Mouse (Mus musculus) liver, adult (tissue): ENCODE measurements around the gene Padi4.

ENCODE experiments used
- GATA4 ChIP-seq: IDR thresholded peaks from 2 replicates; pipeline ENCODE4 v1.6.1; 2014; ENCODE audit warnings: mild to moderate bottlenecking, low read length; ENCODE audit not compliant: insufficient replicate concordance

The Padi4 gene

DNA sequence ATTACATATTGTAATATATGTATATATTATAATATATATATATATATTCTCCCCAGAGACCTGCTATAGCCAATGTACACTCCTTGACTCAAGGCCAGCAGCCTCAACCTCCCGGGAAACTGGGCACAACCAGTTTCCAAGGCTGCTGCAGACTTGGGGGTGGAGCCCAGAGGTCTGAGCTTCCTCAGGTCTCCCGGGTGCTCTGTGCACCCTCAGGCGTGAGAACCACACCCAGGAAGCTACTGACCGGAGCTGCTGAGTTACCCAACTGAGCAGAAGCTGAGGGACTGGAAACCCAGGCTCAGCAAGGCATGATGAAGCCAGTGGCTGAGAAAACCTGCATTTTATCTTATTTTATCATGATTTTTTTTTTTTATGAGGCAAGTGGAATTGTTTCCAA lies 2.9 kb downstream of the Padi4 start:
- no peak for TF ChIP-seq GATA4

DNA sequence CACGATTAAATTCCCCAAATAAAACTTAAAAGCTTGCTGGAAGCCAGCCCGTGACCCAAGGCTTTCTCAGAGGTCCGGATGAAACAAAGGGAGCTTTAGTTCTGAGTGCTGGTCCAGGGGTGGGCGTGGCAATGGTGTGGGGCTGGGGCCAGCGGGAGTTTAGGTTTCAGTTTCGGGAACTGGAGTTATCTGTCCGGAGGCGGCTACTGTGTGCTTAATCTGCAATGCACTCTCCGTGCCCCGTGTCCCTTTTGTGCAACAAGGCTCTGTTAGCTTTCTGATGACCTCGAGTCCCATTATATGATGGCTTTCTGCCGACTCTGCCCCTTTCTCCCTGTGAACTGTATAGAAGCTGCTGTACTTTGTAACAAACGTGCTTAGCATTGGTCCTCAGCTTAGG lies 3.6 kb downstream of the Padi4 start:
- TF ChIP-seq GATA4, result peak; percentile 98

DNA sequence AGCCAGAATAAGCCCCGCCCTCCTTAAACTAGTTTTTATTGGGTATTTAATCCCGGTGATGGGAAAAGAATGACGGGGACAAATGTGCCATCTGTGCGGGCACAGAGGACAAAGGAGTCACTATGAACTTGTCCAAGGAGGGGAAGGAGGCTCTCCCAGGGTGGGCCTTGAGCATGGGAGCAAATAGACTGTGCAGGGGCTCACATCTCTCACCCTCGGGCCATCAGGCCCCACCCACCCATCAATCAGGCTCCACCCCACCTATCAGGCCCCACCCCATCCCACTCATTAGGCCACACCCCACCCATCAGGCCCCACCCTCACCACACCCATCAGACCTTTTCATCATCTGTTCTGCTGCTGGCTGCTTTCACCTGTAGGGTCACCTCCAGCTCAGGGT lies 5.1 kb downstream of the Padi4 start:
- no peak for TF ChIP-seq GATA4

DNA sequence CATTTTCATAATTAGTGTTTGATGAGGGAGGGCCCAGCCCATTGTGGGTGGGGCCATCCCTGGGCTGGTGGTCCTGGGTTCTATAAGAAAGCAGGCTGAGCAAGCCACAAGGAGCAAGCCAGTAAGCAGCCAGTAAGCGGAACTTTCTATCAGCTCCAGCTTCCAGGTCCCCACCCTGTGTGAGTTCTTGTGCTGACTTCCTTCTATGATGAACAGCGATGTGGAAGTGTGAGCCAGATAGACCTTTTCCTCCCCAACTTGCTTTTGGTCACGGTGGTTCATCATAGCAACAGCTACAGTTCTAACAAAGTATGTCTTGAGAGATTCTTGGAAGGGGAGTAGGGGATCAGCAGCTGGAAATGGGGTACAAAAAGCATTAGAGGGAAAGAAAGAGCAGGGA lies 8.1 kb downstream of the Padi4 start:
- TF ChIP-seq GATA4, result peak; percentile 79; the same call in 1 of the 2 replicates

DNA sequence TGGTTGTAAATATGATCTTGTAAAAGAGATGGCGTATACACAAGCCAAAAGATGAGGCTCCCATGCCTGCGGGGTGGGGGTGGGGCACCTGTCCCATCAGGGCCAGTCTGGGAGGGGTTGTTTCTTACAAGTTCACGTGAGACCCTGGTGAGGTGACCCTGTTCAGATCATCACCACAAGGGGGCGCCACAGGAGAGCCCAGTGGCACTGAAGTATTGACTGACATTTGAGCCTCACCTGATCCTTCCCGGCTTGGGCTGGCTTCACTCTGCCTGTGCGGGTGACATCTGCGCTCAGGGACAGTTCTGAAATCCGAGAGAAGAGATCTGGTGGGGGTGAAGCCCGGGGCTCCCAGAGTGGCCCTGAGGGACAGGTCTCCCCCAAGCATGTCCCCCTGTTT lies 10.9 kb downstream of the Padi4 start:
- no peak for TF ChIP-seq GATA4

DNA sequence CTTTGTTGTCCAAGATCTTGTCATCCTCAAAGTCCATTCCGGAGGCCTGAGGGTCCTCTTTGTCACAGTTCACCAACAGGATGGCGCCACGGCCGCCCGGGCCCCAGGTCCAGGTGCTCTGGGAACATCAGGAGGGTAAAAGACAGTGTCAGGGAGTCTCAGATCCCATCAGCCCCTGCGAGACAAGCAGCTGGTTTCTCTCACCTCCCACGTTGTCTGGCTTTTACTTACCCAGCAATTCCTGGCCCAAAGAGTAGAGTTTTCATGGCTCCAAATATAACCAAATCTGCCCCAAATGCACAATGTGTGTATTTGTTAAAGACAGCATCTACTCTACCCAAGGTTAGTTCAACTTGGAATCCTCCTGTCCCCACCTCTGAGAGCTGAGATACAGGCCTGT lies 12.4 kb downstream of the Padi4 start:
- no peak for TF ChIP-seq GATA4

DNA sequence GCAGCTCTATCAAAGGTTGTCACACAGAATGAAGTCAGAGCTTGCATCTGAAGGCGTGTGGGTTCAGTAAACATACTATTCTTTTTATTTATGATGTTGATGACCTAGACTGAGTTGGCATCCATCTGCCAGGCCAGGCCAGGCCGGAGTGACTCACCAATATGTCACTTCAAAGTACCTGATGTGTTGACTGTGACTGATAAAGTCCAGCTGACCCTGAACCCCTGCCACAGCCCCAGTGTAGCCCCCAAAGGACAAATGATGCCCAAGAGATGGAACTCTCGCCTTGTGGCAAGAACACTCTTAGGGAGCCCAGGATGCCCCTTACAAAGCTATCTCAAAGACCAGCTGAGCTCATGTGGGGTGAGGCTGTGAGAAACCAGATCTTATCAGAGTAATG lies 18.2 kb downstream of the Padi4 start:
- TF ChIP-seq GATA4, result no peak

DNA sequence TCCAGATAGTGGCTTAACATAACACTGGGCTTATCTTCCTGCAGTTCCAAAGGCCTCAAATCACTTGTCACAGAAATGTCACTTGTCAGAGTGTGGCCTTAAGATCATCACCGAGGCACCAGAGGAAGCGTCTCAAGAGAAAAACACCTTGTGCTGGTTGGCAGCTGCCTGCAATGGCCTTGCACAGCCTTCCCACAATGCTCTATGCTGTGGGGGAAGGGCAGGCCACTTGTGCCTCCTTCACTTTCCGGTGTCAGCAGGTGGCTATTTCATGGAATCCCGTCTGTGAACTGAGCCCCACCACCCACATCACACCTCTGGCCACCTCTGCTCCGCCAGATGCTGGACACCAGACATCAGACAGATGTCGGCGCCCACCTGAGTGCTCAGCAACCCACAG lies 20.7 kb downstream of the Padi4 start:
- no peak for TF ChIP-seq GATA4

DNA sequence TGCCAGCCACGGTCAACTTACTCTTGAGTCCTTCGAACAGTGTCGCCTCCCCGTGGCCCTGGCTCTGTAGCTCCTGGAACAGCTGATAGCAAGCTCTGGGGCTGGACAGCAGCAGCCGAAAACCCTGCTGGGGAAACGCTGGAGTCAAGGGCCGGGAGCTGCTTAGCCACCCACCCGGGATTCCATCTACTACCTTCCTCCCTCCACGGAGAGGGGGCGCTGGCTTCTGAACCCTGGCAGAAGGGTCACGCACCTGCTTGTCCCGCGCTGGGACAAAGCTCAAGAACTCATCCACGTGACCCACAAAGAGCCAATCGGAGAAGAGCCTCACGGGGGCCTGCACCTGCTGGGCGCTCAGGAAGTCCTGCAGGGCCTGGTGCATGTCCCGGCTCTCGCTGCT lies 23.7 kb downstream of the Padi4 start:
- TF ChIP-seq GATA4, result no peak

DNA sequence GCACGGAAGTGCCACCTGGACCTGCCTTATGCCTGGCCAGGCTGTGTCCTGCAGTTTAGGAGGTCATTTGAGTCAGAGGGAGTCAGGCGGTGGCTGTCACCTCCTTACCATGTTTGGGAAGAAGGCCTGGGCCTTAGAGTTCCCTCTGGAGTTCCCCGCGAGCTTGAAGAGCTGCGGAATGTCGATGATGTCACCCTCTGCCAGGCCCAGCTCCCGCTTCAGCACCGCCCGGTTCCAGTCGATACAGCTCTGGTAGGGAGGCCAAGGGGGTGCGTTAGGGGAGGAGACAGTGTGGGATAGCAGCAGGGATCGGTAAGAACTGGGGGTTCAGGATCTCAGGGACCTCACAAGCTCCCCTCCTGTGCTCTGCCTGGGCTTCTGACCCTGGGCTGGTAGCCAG lies 26.1 kb downstream of the Padi4 start:
- no peak for TF ChIP-seq GATA4

DNA sequence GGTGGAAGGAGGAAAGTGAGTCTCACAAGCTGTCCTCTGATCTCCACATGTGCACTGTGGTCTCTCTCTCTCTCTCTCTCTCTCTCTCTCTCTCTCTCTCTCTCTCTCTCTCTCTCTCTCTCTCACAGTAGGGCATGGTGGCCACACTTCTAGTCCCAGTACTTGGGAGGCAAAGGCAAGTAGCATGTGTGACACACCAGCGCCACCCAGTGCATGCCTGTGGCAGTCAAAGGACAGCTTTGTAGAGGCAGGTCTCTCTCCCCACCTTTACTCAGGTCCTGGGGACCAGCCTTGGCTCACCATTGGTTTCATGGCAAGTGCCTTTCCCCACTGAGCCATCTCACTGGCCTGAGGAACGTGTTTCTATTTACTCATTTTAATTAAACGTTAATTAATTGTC lies 29.4 kb downstream of the Padi4 start:
- no peak for TF ChIP-seq GATA4

DNA sequence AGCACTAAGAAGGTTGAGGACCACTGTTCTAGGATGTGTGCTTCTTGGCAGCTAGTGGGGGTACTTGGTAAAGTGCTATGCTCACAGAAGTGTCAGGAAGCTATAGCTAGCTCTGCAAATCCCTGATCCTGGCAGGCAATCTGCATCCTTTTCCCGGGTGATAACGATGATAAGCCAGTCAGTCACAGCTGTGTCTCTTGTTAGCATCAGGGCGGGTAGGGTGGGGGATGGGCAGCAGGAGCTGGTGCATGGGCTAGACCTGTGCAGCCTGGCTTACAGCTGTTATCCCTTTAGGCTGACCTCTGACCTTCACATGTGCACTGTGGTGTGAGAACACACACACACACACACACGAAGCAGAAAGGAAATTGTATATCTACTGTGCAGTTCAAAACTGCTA lies 30.9 kb downstream of the Padi4 start:
- TF ChIP-seq GATA4, result peak; percentile 29; the same call in 1 of the 2 replicates

DNA sequence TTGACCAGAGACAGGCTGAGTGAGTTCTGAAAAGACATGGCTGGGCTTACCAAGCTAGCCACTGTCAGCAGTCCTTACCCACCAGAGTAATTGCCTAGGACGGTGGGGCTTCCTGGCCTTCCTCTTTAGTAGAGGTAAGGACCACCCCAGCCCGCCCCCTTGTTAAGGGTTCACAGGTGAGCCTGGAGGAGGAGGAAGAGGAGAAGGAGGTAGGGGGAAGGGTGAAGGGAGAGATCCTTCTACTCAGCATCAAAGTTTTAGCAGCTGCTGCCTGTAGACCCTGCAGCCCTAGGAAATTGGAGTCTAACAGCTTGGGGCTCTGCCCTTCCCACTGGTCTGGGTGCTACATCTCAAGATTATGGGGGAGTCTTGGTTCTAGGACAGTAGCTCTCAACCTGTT lies 31.5 kb downstream of the Padi4 start, which contains the start of gene Padi6:
TSS of gene Padi6 (minus strand) at position 101 of the 400 bp plus-strand sequence.
- TF ChIP-seq GATA4, result no peak

DNA sequence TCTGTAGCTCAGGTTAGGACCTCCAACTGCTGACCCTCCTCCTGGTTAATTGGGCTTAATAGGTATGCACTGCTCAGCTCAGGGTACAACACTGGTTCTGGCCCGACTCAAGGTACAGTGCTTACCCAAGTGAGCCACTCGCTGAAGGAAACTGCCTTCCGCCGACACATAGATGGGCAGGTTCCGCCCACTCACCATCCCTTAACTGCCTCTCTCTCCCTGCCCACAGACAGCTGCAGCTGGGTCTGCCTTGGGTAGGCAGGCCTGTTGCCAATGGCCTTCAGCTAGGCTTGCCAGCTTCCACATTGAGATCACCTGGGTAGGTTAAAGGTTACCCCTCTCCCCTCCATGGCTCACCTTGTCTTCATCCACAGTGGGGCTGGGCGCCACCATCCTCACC lies 32.6 kb downstream of the Padi4 start:
- no peak for TF ChIP-seq GATA4

DNA sequence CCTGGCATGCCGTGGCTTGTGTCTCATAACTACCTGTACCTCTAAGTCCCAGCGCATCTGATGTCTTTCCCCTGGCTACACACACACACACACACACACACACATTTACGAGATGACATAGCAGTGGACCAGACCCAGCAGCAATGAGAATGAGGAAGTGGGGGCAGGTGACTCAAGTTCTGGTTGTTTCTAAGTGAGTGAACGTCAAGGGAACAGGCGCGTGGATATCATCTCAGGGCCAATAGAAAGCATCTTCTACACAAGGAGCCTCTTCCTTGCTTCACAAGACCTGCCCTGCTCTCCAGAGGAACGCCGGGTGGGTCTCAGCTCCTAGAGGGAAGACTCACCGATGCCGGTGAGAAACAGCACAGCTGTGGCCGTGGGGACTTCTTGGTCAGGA lies 33.4 kb downstream of the Padi4 start:
- no peak for TF ChIP-seq GATA4

DNA sequence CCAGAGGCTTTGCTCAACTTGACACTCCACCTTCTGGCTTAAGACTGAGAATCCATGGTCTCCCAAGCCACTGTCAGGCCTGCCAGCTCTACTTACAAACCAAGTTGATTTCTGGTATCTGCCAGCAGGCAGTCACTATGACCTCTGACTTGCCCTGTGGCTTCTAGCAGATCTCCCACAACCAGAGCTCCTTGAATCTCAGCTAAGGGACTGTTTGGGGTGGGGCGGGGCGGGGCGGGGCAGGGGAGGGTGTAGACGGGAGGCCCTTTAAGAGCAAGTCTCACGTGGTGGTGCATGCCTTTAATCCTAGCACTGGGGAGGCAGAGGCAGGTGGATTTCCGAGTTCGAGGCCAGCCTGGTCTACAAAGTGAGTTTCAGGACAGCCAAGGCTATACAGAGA lies 41.2 kb downstream of the Padi4 start:
- TF ChIP-seq GATA4, result no peak

DNA sequence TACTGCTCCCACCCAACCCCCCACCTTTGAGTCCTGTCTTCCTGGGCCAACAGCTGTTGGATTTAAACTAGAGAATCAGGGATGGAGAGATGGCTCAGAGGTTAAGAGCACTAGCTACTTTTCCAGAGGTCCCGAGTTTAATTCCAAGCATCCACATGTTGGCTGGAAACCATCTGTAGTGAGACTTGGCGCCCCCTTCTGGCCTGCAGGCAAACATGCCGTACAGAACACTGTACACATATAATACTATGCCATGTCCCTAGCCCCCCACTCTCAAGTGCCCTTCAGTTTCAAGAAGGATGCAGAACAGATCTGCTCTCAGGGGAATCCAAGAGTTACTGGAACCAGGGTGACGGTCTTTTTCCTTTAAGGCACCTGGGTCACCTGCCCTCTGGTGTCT lies 42.4 kb downstream of the Padi4 start:
- TF ChIP-seq GATA4, result no peak

DNA sequence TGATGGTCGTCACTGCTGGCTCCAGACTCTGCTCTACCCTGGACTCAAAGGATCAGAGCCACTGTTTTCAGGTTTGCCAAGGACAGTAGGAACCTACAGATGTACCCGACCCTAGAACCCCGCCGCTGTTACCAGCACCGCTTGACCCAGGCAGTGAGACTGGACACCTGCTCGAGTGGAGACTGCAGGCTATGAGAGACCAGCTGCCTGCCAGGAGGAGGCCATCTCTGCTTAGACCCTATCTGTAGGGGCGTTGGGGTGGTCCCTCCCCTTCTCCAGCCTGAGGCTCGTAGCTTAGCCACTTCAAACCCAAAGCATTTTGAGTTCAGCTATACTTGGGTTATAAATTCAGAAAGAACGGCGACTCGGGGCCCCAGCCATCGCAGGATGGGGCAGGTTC lies 47.1 kb downstream of the Padi4 start:
- TF ChIP-seq GATA4, result no peak
